Mouse (Mus musculus) left cerebral cortex, postnatal 4 days (tissue): ENCODE data around the gene Ppox. TPM values are rescaled to one million over a fixed set of nuclear protein-coding genes. Genes with fewer than 3 reads are reported as not detected.

Source experiments
- total RNA-seq, 2 experiments: library from RNA; stranded (reverse); gene quantifications; 2 replicates each; pipeline ENCODE4 v1.2.3; 2021

Ppox gene
- total RNA-seq, 2 experiments from 2014 or later, result 19.6 to 25.4 TPM

Other genes starting within 250 kb of the Ppox start
- gene Fcgr3, start 216.3 kb downstream of the Ppox start, total RNA-seq, result 1 to 10 TPM; 6.7 to 7.0 TPM
- 1 to 10 TPM in 1 of 2 experiments, under 1 TPM in 1; 0.91 to 1.6 TPM for gene Cfap126, start 167.3 kb downstream of the Ppox start, total RNA-seq
- gene Sdhc, start 130.6 kb downstream of the Ppox start, total RNA-seq, result 100 to 1,000 TPM; 200 to 212 TPM
- not detected for gene Mpz, start 130.5 kb downstream of the Ppox start, total RNA-seq
- gene Pcp4l1, start 84.9 kb downstream of the Ppox start, total RNA-seq, result 10 to 100 TPM in 1 of 2 experiments, 1 to 10 TPM in 1; 9.0 to 11.3 TPM
- not detected for gene Nr1i3, start 67.2 kb downstream of the Ppox start, total RNA-seq
- gene Tomm40l, start 58.7 kb downstream of the Ppox start, total RNA-seq, result 10 to 100 TPM; 50.7 to 56.9 TPM
- gene Apoa2, start 56.1 kb downstream of the Ppox start, total RNA-seq, result 1 to 10 TPM; 2.6 to 3.0 TPM
- 1 to 10 TPM; 7.1 to 8.0 TPM for gene Fcer1g, start 46.8 kb downstream of the Ppox start, total RNA-seq
- 1 to 10 TPM; 4.2 to 5.3 TPM for gene Adamts4, start 30.8 kb downstream of the Ppox start, total RNA-seq
- 100 to 1,000 TPM; 183 to 186 TPM for gene Ndufs2, start 29.8 kb downstream of the Ppox start, total RNA-seq
- 10 to 100 TPM; 74.2 to 87.8 TPM for gene B4galt3, start 10.9 kb downstream of the Ppox start, total RNA-seq
- 10 to 100 TPM; 60.4 to 66.4 TPM for gene Usp21, start 6.8 kb upstream of the Ppox start, total RNA-seq
- gene Ufc1, start 13.8 kb upstream of the Ppox start, total RNA-seq, result 10 to 100 TPM; 91.2 to 93.4 TPM
- 10 to 100 TPM; 38.4 to 45.9 TPM for gene Dedd, start 48.0 kb upstream of the Ppox start, total RNA-seq
- gene Nit1, start 64.5 kb upstream of the Ppox start, total RNA-seq, result 10 to 100 TPM; 35.3 to 36.8 TPM
- gene Pfdn2, start 64.5 kb upstream of the Ppox start, total RNA-seq, result 100 to 1,000 TPM; 112 to 125 TPM
- 1 to 10 TPM; 4.4 to 4.8 TPM for gene Klhdc9, start 79.6 kb upstream of the Ppox start, total RNA-seq
- 1 to 10 TPM in 1 of 2 experiments, under 1 TPM in 1; 0.88 to 1.2 TPM for gene Nectin4, start 88.9 kb upstream of the Ppox start, total RNA-seq
- 1 to 10 TPM in 1 of 2 experiments, under 1 TPM in 1; 0.98 to 1.6 TPM for gene Arhgap30, start 107.8 kb upstream of the Ppox start, total RNA-seq
- gene Usf1, start 130.1 kb upstream of the Ppox start, total RNA-seq, result 100 to 1,000 TPM; 130 to 141 TPM
- 1 to 10 TPM; 2.9 to 5.8 TPM for gene Tstd1, start 137.7 kb upstream of the Ppox start, total RNA-seq
- gene F11r, start 156.3 kb upstream of the Ppox start, total RNA-seq, result 1 to 10 TPM; 4.9 to 6.2 TPM
- gene Alyref2, start 222.3 kb upstream of the Ppox start, total RNA-seq, result 10 to 100 TPM; 10.5 to 10.9 TPM